Mouse (Mus musculus): ENCODE data around the gene Nop53. TPM values are rescaled to one million over a fixed set of nuclear protein-coding genes. Genes with fewer than 3 reads are reported as not detected.
"Not testable (repeated sequence)": the region's sequence is repeated elsewhere in the genome, so short reads cannot be mapped to it uniquely, and the experiment has no call there.

The Nop53 gene
- total RNA-seq, 2 experiments from 2014 or later, result 143 to 144 TPM

GRCm38 (mm10) chr7:15921796-15922195, 24.1 kb downstream of the Nop53 start:
- DNase-seq (ENCODE audit: low spot score in 2 of 2), result peak in 1 of 2 experiments; percentile 55

- peak in 1 of 2 experiments; percentile 75 for DNase-seq (ENCODE audit: low spot score in 2 of 2)
Measured at GRCm38 (mm10) chr7:15920645-15921190, 25.2 kb downstream of the Nop53 start.

GRCm38 (mm10) chr7:15919947-15920346, 25.9 kb downstream of the Nop53 start:
- DNase-seq (ENCODE audit: low spot score in 2 of 2), result no peak

- DNase-seq (ENCODE audit: low spot score in 2 of 2), result no peak
Measured at GRCm38 (mm10) chr7:15918371-15918770, 27.5 kb downstream of the Nop53 start.

- DNase-seq (ENCODE audit: low spot score in 2 of 2), result no peak
Measured at GRCm38 (mm10) chr7:15916996-15917395, 28.9 kb downstream of the Nop53 start.

GRCm38 (mm10) chr7:15916134-15916723, 29.6 kb downstream of the Nop53 start:
- no peak for DNase-seq (ENCODE audit: low spot score in 2 of 2)

GRCm38 (mm10) chr7:15915695-15916094, 30.2 kb downstream of the Nop53 start:
- not testable (repeated sequence) for DNase-seq (ENCODE audit: low spot score in 2 of 2)

GRCm38 (mm10) chr7:15914751-15915150, 31.1 kb downstream of the Nop53 start:
- DNase-seq (ENCODE audit: low spot score in 2 of 2), result no peak

- DNase-seq (ENCODE audit: low spot score in 2 of 2), result peak in 1 of 2 experiments; percentile 51
Measured at GRCm38 (mm10) chr7:15914252-15914651, 31.6 kb downstream of the Nop53 start.

- DNase-seq (ENCODE audit: low spot score in 2 of 2), result peak in 1 of 2 experiments; percentile 80
Measured at GRCm38 (mm10) chr7:15912183-15912582, 33.7 kb downstream of the Nop53 start.

GRCm38 (mm10) chr7:15910521-15910920, 35.4 kb downstream of the Nop53 start:
- DNase-seq (ENCODE audit: low spot score in 2 of 2), result no peak

- no peak for DNase-seq (ENCODE audit: low spot score in 2 of 2)
Measured at GRCm38 (mm10) chr7:15907971-15908590, 37.8 kb downstream of the Nop53 start.

GRCm38 (mm10) chr7:15906602-15907001, 39.3 kb downstream of the Nop53 start:
- no peak for DNase-seq (ENCODE audit: low spot score in 2 of 2)

- DNase-seq (ENCODE audit: low spot score in 2 of 2), result no peak
Measured at GRCm38 (mm10) chr7:15905861-15906260, 40.0 kb downstream of the Nop53 start.

- DNase-seq (ENCODE audit: low spot score in 2 of 2), result no peak
Measured at GRCm38 (mm10) chr7:15901366-15902048, 44.4 kb downstream of the Nop53 start.

- DNase-seq (ENCODE audit: low spot score in 2 of 2), result no peak
Measured at GRCm38 (mm10) chr7:15894251-15894650, 51.6 kb downstream of the Nop53 start.

Other genes starting within 250 kb of the Nop53 start
- gene Obox5, start 195.9 kb downstream of the Nop53 start, total RNA-seq (2021), result under 1 TPM in 1 of 2 experiments, not detected in 1; 0.50 TPM
- not detected for gene Obox6, start 106.4 kb downstream of the Nop53 start, total RNA-seq (2021)
- not detected for gene Crx, start 66.1 kb downstream of the Nop53 start, total RNA-seq (2021)
- gene Crxos, start 63.5 kb downstream of the Nop53 start, total RNA-seq (2021), result not detected
- 1,000 to 10,000 TPM; 1,389 to 1,431 TPM for gene Selenow, start 23.7 kb downstream of the Nop53 start, total RNA-seq (2021)
- 1 to 10 TPM; 5.6 to 6.1 TPM for gene Ehd2, start 21.5 kb upstream of the Nop53 start, total RNA-seq (2021)
- gene Bicra, start 101.8 kb upstream of the Nop53 start, total RNA-seq (2021), result 10 to 100 TPM; 19.6 to 20.7 TPM
- gene Zfp541, start 115.7 kb upstream of the Nop53 start, total RNA-seq (2021), result under 1 TPM; 0.41 to 0.89 TPM
- gene Napa, start 152.4 kb upstream of the Nop53 start, total RNA-seq (2021), result 100 to 1,000 TPM; 293 to 307 TPM
- gene Kptn, start 173.8 kb upstream of the Nop53 start, total RNA-seq (2021), result 10 to 100 TPM; 34.2 to 34.3 TPM
- 100 to 1,000 TPM; 277 to 290 TPM for gene Slc8a2, start 183.8 kb upstream of the Nop53 start, total RNA-seq (2021)
- gene Meis3, start 229.0 kb upstream of the Nop53 start, total RNA-seq (2021), result 10 to 100 TPM; 33.7 to 38.2 TPM

Measured in layer of hippocampus, adult 18-20 months (tissue).